Mouse (Mus musculus) cerebellum, adult 2 months (tissue): ENCODE results near the gene Ctrc. TPM values are rescaled to one million over a fixed set of nuclear protein-coding genes. Genes with fewer than 3 reads are reported as not detected.
"Not testable (repeated sequence)": the region's sequence is repeated elsewhere in the genome, so short reads cannot be mapped to it uniquely, and the experiment has no call there.

Source experiments
- DNase-seq, 2 experiments: peaks; one replicate each; pipeline ENCODE4 v3.0.0; 2021
- H3K27ac ChIP-seq: fragments of 200-500 bp; 2 replicates; pipeline ENCODE4 v1.5.1; 2012; ENCODE audit warnings: low read length, control low read depth, inconsistent platforms; ENCODE audit not compliant: insufficient read depth
- H3K27me3 ChIP-seq: fragments of 200-500 bp; 2 replicates; pipeline ENCODE4 v1.6.1; 2012; ENCODE audit warnings: inconsistent platforms, mild to moderate bottlenecking, low read length, moderate library complexity; ENCODE audit not compliant: control insufficient read depth, insufficient read depth
- H3K4me1 ChIP-seq: fragments of 200-500 bp; 2 replicates; pipeline ENCODE4 v1.6.1; 2011; ENCODE audit warnings: low read length; ENCODE audit not compliant: control insufficient read depth, insufficient read depth
- H3K4me3 ChIP-seq: fragments of 200-500 bp; replicated peaks from 2 replicates; pipeline ENCODE3; 2011; ENCODE audit warnings: mild to moderate bottlenecking, low read depth, low read length, control low read depth; ENCODE audit not compliant: insufficient read depth
- CTCF ChIP-seq: fragments of 200-500 bp; IDR thresholded peaks from 2 replicates; pipeline ENCODE4 v1.5.1; 2011; ENCODE audit warnings: low read depth, mild to moderate bottlenecking, control low read depth, low read length, moderate library complexity, borderline replicate concordance; ENCODE audit not compliant: insufficient read depth
- POLR2A ChIP-seq: fragments of 200-500 bp; IDR thresholded peaks from 2 replicates; pipeline ENCODE4 v1.6.1; 2011; ENCODE audit warnings: low read length, control low read depth, borderline replicate concordance; ENCODE audit not compliant: insufficient read depth
- WGBS: fragments of 180-500 bp; shearing (Covaris S2); methylation state at CpG from one replicate; pipeline ENCODE4 v1.1.7; 2018; 5-methylcytosine and 5-hydroxymethylcytosine counted together
- polyA plus RNA-seq: library from polyadenylated mRNA; depleted of rRNA; stranded (reverse); fragments of >200 nt; gene quantifications from 2 replicates; pipeline ENCODE4 v1.2.3, GENCODE M21; 2012

The Ctrc gene
- polyA plus RNA-seq, 1 experiment, result not detected

DNA sequence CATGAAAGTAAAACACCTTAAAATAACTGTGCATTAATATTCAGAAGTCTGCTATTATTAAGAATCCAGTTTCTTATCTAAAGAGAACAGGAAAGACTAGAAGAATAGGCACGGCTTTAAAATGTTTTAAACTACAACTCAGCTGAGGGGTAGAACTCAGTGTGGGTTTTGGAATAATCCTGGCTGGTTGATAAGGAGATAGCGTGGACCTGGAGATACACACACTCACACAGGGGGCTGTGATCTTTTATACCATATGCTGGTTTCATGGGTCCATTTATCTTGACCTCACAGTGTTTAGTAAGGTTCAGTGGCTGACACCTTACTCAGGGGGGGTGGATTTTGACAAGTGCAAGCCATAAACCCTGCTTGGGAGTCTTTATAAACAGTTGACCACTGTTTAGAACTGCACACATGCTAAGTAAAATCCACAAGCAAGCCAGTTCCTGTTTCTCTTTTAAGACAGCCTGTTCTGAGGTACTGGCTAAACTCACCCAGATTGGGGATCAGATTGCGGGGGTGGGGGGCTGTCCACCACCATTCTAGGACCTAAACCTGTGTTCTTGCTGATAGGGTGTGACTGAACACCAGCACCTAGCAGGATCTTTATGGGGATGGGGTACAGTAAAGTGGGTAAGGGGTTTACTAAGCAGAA, 56.5 kb downstream of the Ctrc start:
- Histone ChIP-seq H3K27ac (peak overlapping the region; percentile 20; the same call in 1 of the 2 replicates), H3K27me3 (no peaks in the 10 kb centered on the region), H3K4me3 (peak overlapping the region; percentile 63), H3K4me1 (no peaks in the 10 kb centered on the region)
- TF ChIP-seq POLR2A (no peak), CTCF (no peak)
- no peak for DNase-seq
- 41% methylated on average over 3 of the region's 3 CpGs for WGBS

DNA sequence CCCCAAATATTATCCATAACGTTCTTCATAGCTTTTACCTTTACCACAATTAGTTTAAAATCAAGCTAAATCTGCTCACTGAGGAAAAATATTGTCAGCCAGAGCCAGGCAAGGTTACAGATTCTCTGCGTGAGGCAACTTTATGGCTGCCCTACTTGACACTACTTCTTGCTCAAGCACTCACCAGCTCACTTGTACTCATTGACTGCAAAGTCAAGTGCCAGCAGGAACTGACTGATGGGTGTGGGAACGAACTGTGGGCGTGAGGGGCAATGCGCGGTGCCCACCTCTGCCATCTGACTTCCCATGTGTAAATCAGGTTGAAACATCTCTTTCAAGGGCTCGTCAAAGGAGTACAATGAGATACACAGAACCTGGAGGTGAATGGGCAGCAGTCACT, 58.7 kb downstream of the Ctrc start:
- H3K4me3 ChIP-seq, result no peak overlapping the region
- H3K27ac ChIP-seq, result no peak overlapping the region
- 82% methylated on average over 7 of the region's 7 CpGs for WGBS
- no peak for DNase-seq
- no peaks in the 10 kb centered on the region for H3K4me1 ChIP-seq
- no peaks in the 10 kb centered on the region for H3K27me3 ChIP-seq
- TF ChIP-seq CTCF (no peak), POLR2A (no peak)

DNA sequence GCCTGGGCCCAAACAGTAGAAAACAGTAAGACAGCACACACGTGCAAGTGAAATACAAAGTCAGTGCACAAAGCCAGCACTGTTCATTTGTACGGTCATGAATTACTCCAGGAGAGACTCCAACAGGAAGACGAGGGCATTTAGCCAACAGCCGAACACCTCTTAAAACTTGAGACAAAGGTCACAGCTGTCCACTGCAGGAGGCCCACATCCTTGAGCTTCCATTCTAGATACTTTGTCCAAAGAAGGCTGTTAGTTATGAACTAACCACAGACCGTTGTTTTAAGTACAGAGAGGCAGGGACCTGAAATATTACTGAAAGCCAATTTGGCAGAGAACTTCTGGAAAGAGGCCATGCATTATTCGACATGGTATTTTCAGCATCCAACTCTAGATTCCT, 59.1 kb downstream of the Ctrc start:
- DNase-seq, result no peak
- H3K27ac ChIP-seq, result no peak overlapping the region
- 10% methylated on average over 6 of the region's 6 CpGs for WGBS
- H3K4me1 ChIP-seq, result no peaks in the 10 kb centered on the region
- TF ChIP-seq CTCF (no peak), POLR2A (no peak)
- no peaks in the 10 kb centered on the region for H3K27me3 ChIP-seq
- no peak overlapping the region for H3K4me3 ChIP-seq

DNA sequence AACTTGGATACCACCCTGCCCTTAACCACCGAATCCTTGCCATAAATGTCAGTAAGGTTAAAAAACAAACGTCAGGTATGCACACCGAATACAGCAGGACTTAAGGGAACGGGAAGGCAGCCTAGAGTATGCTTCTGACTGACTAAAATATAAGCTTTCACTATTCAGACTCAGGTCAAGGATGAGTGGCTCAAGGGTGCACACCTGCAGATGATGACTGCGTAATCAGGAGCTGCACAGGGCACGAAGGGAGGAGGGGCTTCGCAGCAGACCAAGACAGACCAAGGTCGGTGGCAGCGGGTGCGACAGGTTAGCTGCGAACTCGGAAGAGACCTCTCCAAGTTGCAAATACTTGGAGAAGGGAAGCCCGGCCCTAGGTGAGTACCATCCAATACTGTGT, 60.0 kb downstream of the Ctrc start:
- Histone ChIP-seq H3K4me1 (no peaks in the 10 kb centered on the region), H3K27ac (no peak overlapping the region), H3K4me3 (no peak overlapping the region), H3K27me3 (no peaks in the 10 kb centered on the region)
- 92% methylated on average over 13 of the region's 13 CpGs for WGBS
- no peak for DNase-seq
- TF ChIP-seq POLR2A (no peak), CTCF (no peak)

DNA sequence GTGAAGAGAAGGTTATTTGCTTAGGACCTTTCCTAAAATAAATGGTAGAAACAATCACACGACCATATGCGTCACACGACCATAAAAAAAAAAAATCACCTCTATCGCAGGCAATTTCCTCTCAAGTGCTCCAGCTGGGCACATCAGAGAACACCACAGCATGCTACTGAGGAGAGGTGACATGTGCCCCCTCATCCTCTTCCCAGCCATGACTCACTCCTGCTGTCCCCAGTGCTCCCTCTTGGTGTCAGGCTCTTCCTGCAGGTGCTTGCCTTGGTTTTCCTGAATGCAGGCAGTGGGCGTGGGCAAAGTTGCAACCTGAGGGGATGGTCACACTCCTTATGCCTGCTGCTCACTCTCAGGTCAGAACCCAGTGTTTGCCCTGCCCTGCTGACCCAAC, 61.3 kb downstream of the Ctrc start:
- DNase-seq, result no peak
- WGBS, result 87% methylated on average over 5 of the region's 5 CpGs
- Histone ChIP-seq H3K4me3 (no peak overlapping the region), H3K4me1 (no peaks in the 10 kb centered on the region), H3K27ac (no peak overlapping the region), H3K27me3 (no peaks in the 10 kb centered on the region)
- no peak for TF ChIP-seq CTCF
- no peak for TF ChIP-seq POLR2A

DNA sequence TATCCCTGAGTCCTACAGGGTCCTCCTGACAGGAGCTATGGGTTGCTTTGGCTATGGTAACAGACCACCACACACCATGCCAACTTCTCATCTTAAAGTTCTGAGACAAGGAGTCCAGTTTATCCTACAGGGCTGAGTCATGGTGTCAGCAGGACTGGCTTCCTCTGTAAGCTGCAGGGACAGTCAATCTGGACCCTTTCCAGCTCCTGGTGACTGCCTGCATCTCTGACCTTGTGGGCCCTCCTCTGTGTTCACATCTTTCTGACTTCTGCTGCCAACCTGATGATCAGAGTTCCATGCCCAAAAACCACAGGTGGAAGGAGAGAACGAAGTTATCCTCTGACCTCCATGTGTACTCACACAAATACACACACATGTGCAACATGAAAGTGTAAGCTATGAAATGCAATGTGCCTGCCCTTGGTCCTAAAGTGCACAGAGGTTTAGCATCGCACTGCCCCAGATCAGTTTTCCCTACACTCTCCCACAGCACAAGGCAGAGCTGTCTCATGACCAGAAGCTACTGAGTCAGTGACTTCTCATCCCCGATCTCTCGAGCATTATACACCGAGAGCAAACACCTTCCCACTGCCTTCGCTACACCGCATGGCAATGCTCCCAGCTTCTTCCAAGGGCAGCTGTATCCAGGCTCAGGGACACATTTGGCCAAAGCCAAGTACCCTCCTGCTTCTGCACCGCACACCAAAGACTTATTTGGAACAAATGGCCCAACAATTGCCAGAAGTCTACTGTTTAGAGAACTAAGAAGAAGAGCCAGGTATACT, 64.8 kb downstream of the Ctrc start:
- H3K4me1 ChIP-seq, result no peaks in the 10 kb centered on the region
- no peaks in the 10 kb centered on the region for H3K27me3 ChIP-seq
- TF ChIP-seq POLR2A, result no peak
- no peak for TF ChIP-seq CTCF
- no peak overlapping the region for H3K4me3 ChIP-seq
- H3K27ac ChIP-seq, result no peak overlapping the region
- 78% methylated on average over 8 of the region's 8 CpGs for WGBS
- no peak for DNase-seq

DNA sequence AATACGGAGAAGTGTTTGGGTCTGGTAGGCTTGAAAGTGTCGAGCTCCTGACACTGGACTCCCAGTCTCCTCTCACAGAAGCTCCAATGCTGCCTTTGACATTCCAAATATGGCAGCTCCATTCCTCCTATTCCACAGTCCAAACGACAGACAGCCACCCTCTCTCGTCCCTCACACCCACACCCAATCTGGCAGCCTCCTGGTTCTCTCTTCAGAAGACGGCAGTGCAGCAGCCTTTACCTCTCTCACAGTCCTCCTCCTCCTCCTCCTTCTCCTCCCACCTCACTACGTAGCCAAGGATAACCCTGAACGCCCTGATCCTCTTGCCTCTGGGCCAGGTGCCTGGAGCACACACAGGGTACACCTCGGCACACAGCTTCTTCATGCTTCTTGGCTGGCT, 66.3 kb downstream of the Ctrc start:
- Histone ChIP-seq H3K4me1 (no peaks in the 10 kb centered on the region), H3K27ac (no peak overlapping the region), H3K27me3 (no peaks in the 10 kb centered on the region), H3K4me3 (no peak overlapping the region)
- WGBS, result 82% methylated on average over 8 of the region's 8 CpGs
- no peak for DNase-seq
- TF ChIP-seq CTCF, result no peak
- no peak for TF ChIP-seq POLR2A

DNA sequence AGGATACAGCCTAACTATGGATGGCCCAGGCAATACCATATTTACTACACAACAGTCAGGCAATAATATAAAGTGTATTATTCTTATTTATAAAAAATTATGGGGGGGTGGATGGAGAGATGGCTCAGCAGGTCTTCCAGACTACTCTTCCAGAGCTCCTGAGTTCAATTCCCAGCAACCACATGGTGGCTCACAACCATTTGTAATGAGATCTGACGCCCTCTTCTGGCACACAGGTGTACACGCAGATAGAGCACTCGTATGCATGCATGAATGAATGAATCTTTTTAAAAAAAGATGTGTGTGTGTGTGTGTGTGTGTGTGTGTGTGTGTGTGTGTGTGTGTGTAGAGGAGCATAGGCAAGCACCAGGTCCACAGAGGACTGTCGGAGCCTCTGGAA, 73.1 kb downstream of the Ctrc start:
- not testable (repeated sequence) for H3K4me3 ChIP-seq, DNase-seq, H3K27ac ChIP-seq, H3K27me3 ChIP-seq, H3K4me1 ChIP-seq
- 85% methylated on average over 4 of the region's 4 CpGs for WGBS
